Mouse (Mus musculus) kidney, adult 11 months (tissue): Measurements from ENCODE around the gene Tulp4.
A peak's percentile ranks its signal among the peaks of the same experiment; 100 is the strongest.
"Not testable (repeated sequence)": the region's sequence is repeated elsewhere in the genome, so short reads cannot be mapped to it uniquely, and the experiment has no call there.

ENCODE experiments used
- DNase-seq: peaks from one replicate; pipeline ENCODE4 v3.0.0; 2022

Tulp4 gene

DNA sequence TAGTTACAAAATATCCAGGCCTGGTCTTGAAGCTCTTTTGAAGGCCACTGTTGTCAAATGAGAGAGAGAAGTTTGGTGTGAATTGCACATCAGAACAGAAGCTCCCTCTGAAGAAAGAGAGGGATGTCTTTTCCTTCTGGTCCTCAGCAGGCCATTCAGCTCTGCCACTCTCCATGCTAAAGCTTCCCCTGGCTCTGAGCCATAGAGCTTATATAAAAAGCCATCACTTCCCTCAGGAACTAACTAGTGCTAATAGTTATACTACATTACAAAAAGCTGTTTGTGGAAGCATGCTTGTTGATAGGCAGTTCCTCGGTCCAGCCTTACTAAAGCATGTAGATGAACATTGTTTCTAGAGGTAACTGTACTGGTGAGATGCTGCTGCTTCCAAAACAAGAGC is 89.2 kb downstream of the Tulp4 start:
- no peak for DNase-seq

DNA sequence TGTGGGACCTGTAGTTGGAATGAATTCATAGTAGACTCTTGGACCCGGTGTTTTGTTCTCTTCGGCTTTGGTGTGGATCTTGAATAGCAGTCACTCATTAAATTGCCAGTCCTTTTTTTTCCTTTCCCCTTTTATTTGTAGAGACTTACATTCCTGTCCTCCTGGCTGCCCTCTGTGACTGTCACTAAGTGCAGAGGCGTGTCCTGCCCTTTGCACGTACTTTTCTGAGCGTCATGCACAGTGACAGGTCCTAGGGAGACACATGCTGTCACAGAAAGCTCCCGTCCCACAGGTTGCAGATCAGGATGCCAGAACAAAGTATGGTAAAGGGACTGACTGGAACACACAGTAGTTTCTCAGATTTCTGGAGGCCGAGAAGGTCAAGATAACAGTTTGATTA is 91.3 kb downstream of the Tulp4 start:
- peak; percentile 37 for DNase-seq

DNA sequence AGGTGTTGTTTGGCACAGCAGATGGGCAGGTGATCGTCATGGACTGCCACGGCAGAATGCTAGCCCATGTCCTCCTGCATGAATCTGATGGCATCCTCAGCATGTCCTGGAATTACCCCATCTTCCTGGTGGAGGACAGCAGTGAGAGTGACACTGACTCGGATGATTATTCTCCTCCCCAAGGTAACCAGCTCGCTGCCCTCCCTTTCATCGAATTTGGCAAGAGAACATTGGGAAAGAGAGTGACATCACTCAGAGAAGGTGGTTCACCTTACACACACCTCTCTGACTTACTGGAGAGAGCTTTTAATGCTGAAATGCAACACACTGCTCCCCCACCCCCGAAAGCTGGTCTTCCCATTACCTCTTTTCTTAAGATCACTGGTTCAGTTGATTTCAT is 92.4 kb downstream of the Tulp4 start:
- DNase-seq, result no peak

DNA sequence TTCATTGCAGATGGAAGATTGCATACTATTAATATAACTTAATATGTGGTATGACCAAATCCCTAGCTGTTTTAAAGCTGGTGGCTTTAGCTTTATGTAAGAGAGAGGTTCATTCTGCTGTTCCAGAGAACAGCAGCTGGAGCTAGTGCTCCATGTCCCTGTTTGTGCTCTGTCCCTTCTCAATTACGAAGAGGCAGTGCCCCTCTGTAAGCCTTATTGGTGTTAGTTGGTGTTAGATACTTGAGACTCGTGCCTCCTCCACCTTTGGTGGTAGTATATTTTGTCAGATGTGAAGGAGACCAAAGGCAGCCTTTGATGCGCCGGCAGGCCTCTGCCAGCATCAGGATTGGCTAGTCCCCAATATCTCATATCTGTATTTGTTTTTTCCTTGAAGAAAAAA is 92.9 kb downstream of the Tulp4 start:
- DNase-seq, result no peak

DNA sequence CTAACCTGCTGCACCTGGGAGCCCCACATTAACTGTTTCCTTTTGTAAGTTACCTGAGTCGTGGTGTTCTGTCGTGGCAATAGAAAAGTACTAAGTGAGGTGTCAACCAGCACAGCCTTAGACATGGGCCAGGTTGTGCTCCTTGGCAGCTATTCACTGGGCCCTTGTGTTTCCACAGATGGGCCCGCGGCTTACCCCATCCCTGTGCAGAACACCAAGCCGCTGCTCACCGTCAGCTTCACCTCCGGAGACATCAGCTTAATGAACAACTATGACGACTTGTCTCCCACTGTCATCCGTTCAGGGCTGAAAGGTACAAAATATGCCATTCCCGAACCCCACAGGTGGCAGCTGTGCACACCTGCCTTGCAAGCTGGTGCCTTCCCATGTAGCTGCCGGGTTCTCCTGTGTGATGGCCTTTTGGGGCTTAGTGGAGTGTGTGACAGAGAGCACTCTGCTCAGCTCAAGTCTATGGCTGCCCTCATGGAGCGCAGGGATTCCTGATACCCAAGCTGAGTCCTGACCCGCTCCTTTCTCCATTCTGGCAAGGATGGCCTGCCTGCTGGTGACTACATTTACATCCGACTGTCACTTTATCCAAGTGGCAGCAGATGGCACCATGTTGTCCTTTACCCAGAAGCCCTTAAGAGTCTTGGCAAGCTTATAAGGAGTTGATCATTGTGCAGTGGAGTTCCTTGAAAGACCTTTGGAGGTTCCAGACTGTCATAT is 95.4 kb downstream of the Tulp4 start:
- no peak for DNase-seq

DNA sequence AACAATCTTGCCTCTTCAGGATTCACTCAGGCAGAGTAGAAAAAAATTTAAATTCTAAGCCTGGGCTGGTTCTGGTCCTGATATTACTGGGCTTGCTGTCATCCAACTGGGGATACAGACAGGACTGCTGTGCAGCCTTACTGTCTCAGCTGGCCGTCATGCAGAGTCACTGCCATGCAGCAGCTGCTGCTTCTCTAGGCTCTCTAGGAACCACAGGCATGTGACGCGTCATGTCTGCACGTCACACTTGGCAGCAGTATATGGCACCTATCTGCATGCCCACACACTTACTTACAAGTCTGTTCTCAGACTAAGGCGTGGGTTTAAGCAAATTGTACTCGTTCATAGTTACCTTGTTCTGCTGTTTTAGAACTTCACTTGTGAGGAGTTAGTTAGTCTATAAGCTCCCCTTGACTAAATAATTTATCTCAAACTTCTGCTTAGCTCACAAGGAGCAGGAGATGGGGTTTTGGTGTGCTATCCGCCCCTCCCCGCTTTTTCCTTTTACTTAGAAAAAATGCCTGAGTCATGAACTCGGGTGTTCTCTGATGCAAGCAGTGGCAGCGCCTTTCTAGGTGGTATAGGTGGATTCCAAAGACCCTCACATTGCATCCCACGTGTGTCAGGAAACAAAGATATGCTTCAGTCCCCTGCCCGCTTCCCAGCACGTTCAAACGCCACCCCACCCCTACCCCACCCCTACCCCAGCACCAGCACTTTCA is 96.3 kb downstream of the Tulp4 start:
- DNase-seq, result no peak

DNA sequence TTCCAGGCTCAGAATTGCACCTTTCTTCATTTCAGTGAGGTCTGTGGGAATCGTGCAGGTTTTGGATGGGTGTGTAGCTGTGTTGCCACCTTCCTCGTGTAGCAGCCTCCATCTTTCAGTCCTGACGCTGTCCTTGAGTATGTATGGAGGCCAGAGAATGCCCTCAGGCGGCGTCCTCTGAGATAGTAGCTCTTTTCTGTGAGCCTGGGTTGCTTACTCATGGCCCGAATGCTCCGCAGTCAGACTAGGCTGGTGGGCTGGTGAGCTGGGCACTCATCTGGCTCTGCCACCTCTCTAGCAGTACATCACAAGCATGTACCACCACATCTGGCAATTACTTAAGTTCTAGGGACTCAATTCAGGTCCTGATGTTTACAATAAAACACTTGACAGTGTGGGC is 96.9 kb downstream of the Tulp4 start:
- DNase-seq, result no peak

DNA sequence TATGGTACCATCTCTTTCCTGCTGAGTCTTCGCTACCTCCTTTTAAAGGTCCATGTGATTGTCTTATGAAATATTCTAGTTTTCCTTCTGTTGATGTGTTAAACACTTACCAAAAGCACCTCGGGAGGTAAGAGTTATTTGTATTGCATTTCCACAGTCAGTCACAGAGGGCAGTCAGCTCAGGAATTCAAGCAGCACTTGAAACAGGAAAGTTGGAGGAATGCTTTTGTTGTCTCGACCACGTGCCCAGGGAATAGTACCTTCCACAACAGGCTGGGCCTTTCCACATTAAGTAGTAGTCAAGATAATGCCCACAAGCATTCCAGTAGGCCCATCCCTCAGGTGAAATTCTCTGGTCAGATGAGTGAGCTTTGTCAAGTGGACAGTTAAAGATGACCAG is 97.6 kb downstream of the Tulp4 start:
- DNase-seq, result no peak

DNA sequence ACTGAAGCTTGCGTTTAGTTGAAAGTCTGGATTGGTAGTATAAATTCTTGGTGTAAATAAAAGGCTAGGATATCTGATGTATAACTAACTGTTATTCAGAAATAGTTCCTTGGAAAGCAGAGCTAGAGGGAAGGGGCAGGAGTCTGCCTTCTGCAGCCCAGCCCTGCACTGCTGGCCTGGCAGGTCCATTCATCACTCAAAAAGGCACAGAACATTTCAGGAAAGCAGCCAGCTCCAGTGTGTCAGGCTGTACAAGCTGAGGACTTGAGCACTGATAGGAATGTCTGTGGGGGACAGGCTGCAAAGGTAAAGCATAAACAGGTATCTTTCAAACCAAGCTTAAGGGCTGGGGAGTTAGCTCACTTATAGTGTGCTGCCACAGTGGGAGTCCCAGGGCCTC is 105.5 kb downstream of the Tulp4 start:
- DNase-seq, result no peak

DNA sequence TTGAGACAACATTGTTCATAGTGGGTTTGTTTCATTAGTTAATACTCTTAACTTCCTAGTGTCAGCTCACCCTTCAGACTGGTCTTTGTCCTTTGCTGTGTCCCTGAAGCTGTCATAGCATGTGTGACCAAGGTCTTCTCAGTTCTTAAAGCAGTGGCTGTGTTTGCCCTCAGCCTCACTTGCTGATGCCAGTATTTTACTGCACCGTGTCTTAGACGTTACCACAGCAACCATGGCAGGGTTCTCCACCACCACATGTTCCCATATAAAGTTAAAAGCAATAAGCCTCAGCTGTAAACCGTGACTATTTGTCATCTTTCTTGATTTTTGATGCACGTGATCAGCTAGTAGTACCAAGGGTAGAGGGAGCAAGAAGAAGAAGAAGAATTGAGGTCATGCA is 109.4 kb downstream of the Tulp4 start:
- no peak for DNase-seq

DNA sequence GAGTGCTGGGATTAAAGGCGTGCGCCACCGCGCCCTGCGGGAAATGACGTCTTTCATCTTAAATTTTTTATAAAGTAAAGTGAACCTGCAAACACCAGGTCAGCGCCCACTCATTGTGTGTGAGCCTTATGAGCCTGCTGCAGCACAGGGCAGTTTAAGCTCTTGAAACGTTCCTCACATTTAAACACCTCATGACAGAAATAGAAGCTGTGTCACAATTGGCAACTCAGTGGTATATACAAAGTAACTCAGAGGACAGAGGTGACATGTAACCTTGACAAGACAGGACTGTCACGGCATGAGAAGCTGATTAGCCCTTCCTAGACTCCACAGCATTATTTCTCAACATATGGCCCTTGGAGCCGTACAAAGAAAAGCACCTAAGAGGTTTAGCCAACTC is 110.3 kb downstream of the Tulp4 start:
- no peak for DNase-seq

DNA sequence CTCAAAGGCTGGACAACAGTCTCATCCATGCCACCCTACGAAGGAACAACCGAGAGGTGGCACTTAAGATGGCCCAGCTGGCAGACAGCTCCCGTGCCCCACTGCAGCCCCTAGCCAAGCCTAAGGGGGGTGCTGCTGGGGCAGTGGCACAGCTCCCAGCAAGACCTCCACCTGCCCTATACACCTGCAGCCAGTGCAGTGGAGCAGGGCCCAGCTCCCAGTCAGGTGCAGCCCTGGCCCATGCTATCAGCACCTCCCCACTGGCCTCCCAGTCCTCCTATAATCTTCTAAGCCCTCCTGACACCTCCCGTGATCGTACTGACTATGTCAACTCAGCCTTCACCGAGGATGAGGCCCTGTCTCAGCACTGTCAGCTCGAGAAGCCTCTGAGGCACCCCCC is 126.4 kb downstream of the Tulp4 start:
- DNase-seq, result not testable (repeated sequence)

DNA sequence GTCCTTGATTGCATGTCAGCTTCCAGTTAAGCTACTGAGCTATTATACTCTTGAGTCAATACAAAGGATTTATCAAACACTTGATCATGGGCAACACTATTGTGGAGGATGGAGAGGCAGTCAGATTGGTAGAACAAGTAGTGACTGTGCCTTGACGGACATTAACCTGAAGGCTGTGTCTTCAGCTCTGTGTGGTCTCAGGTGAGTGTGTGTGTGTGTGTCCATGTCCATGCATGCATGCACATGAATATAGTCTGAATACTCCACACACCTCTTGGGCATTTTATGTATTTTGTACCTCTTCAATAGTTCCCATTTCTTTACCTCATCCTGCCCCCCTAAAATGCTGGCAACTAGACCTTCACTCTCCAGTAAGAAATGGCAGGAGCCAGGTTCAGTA is 145.1 kb downstream of the Tulp4 start:
- DNase-seq, result not testable (repeated sequence)

DNA sequence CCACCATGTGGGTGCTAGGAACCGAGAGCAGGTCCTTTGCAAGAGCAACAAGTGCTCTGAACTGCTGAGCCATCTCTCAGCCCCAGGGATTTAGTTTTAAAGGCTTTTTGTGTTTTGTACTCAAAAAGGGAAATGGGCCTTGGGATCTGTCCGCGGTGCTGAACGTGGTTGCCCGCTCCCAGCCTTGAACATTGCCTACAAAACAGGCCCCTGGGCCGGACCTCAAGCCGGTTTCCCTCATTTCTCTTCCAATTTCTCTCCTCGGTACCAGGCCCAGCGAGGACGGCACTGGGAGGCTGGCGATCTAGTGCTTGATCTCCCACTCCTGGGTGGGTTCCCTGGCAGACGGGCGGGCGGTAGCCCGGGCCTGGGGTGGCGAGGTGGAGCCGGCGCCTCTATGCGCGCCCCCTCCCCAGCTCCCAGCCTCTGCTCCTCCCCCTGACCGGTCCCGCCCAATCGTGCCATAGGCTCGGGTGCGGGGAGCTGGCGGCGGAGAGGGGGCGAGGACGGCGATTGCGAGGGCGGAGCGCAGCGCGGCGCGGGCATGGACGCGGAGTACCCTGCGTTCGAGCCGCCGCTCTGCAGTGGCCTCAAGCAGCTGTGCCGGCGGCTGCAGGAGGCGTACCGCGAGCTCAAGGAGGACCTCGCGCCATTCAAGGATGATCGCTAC is 150.3 kb downstream of the Tulp4 start, which contains the start of gene Tmem181a:
TSS of gene Tmem181a (plus strand) at position 461 of the 670 bp plus-strand sequence.
- DNase-seq, result not testable (repeated sequence)

DNA sequence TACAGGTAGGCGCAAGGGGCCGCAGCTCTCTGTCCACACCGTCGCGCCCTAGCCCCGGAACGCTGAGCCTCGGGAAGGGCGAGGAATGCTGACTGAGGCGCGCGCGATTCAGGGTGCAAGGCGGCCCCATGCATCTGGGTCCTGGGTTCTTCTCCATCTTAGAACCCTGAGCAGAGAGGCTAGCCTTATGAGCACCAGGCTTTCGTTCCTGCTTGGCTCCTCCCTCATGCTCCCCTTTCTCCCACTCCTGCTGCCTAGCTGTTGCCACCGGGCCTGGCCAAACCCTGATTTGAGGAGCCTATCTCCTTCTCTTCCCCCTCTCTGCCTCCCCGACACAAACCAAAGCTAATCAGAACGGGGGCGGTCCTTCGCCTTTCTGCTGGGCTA is 150.8 kb downstream of the Tulp4 start:
- DNase-seq, result not testable (repeated sequence)

DNA sequence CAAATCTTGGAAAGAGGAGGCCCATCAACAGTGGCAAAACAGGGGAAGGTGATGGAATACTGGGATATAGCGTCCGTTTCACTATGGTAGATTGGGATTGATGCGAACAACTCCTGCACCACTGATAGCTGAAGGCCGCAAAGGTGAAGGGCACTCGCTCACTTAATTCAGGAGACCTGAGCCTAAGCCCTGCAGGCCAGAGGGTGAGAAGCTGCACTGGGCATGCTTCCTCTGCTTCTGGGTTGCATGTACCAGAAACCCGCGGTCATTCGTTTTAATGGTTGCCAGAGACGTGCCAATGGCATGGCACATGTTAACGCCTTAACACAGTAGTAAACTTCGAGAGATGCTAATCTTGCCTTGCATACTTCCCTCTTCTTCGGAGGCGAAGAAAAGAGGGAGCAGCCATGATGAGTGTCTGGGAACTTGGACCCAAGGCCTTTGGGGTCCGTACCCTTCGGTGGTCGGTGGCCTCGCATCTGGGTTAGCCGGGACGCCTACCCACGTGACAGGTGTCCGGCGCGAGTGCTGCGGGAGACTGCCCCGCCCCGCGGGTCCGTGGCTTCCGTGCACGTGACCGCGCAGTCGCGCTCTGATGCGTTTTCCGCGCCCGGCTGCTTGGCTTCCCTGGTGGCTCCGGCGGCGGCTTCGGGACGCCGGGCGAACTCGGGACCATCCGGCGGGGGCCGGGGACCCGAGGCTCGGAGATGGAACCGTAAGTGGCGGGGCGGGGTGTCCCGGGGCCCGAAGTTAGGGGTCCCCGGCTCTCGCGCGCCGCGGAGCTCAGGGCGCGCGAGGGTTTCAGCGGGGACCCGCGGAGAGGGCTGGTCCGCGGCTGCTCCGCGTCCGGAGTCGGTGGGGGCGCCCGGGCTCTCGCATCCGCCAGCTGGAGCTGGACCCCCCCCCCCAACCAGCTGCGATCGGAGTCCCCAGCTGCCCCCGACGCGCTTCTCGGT is 163.9 kb downstream of the Tulp4 start:
- DNase-seq, result not testable (repeated sequence)

DNA sequence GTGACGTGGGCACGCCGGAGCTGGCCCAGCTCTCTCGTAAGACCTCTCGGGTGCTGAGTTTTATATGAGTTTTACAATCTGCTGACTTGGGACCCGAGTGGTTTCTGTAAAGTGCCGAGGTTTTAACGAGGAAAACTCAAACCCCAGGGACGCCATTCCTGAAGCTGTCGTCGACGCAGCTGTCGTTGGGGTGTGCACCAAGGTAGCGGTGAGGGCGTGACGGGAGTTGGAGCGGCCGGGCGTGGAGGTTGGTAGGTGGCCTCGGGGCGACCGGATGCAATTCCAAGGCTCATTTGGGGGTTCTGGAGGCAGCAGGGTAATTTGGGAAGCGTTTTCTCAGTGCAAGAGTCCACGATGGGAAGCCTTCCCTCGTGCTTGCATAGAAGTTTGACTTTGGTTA is 164.6 kb downstream of the Tulp4 start:
- not testable (repeated sequence) for DNase-seq

DNA sequence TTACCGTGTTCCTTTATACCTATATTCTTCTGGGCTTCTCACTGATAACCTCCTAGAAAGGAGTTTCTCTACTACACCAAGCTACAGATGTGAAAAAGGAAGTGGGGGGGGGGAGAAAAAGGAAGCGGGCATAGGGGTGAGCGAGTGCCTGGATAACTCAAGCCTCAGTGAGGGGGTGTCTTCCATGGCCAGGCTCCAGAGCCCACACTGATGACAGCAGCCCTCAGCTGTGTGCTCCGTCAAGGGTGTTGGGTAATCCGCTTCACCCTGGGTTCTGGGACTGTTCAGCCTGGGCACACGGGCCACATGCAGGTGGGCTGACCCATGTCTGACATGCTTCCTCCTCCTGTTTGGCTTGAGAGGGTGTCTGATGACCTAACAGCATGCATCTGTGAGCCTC is 165.7 kb downstream of the Tulp4 start:
- not testable (repeated sequence) for DNase-seq

DNA sequence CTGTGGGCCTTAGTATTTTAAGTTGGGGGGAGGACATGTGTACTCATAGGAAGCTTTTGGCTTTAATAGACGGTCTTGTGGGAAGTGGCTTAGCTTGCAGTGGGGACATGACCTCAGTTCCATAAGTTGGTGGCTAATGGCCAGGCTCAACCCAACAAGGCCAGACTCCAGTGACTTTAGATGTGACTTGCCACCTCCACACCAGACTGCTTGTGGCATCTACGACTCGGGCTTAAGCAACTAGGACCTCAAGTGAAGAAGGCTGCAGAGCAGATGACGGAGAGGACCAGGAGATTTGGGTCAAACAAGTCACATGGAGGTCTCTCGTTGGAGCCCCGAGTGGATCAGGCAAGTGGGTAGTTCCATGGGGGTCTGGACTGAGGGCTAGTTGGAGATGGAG is 168.5 kb downstream of the Tulp4 start:
- not testable (repeated sequence) for DNase-seq

DNA sequence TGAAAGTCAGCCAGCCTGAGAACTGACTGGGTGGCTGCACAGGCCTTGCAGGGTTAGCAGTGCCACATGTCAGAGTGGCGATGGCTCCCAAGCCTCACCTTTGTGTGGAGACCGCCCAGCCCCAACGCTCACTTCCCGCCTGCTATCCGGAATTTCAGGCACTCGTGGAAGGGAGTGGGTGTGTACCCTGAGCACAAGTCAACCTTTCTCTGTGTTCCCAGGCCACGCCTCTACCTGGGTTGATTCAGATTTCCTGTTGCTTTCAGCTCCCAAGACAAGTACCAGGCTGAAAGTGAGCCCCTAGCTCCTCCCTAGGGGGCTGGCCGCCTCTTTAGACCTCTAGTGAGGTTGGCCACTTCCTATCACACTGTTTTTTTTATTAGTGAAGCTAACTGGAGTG is 173.0 kb downstream of the Tulp4 start:
- DNase-seq, result not testable (repeated sequence)

DNA sequence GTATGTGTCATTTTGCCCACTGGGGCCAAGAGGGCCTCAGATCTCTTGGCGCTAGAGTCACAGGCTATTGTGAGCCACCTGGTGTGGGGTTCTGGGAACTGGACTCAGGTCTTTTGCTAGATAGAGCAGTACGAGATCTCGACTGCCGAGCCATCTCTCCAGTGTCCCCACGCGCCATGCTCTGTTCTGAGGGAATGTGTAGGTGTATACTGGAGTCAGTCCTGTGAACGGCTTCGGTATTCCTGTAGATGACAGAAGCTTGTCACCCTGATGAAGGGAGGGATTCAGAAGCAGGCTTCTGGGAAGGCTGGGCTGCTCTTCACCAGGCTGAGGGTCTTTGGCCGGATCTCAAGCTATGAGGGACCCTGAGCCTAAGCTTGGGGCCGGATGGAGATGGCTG is 173.5 kb downstream of the Tulp4 start:
- not testable (repeated sequence) for DNase-seq

DNA sequence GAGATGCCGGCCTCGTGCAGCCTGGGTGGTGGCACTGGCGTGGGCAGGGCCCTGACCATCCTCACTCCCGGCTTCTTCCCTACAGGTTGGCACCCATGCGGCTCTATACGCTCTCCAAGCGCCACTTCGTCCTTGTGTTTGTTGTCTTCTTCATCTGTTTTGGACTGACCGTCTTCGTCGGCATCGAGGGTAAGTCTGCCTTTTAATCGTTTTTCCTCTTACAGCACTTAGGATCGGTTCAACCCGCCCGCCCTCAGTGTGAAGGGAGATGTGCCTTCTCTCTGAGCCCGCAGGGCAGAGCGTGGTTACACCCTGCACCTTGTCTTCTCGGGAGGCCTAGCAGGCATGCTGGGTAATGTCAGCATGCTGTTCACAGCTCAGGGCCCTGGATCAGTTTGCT is 174.3 kb downstream of the Tulp4 start:
- not testable (repeated sequence) for DNase-seq

DNA sequence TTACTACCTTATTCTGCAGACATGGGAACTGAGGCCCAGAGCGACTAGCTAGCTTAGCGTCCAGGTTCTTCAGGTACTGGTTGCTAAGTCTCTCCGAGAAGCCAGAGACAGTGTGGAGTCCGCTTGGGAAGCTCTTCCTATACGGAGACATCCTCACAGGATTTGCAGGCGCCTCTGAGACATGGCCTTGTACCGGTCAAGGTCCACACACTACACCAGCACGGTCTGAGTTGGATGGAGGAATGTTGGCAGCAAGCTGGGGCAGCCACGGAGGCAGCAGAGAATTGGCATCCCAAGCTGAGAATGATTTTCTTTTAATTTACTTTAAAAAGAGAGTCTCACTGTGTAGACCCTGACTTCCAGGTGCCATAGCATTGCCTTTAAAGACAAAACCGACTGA is 176.9 kb downstream of the Tulp4 start:
- not testable (repeated sequence) for DNase-seq
